Mouse (Mus musculus) large intestine, adult 2 months (tissue): ENCODE data around the gene Cnbd2. TPM values are rescaled to one million over a fixed set of nuclear protein-coding genes. Genes with fewer than 3 reads are reported as not detected.
"Not testable (repeated sequence)": the region's sequence is repeated elsewhere in the genome, so short reads cannot be mapped to it uniquely, and the experiment has no call there.

Experiments used
- DNase-seq: peaks from one replicate; pipeline ENCODE4 v3.0.0-alpha.2; 2012; ENCODE audit warnings: low read depth, low spot score
- WGBS: fragments of 180-500 bp; shearing (Covaris S2); methylation state at CpG from one replicate; pipeline ENCODE4 v1.1.7; 2018; 5-methylcytosine and 5-hydroxymethylcytosine counted together
- polyA plus RNA-seq: library from polyadenylated mRNA; depleted of rRNA; stranded (reverse); fragments of >200 nt; gene quantifications from 2 replicates; pipeline ENCODE4 v1.2.3, GENCODE M21; 2012

Cnbd2 gene
- polyA plus RNA-seq, 1 experiment, result 0.36 TPM

GRCm38 (mm10) chr2:156370896-156371295 is 58.8 kb downstream of the Cnbd2 start:
- 75% methylated on average over 7 of the region's 7 CpGs for WGBS
- DNase-seq, result no peak

GRCm38 (mm10) chr2:156376956-156377355 is 64.9 kb downstream of the Cnbd2 start:
- WGBS, result 78% methylated on average over 7 of the region's 7 CpGs
- DNase-seq, result no peak

GRCm38 (mm10) chr2:156379929-156380328 is 67.8 kb downstream of the Cnbd2 start:
- 78% methylated on average over 10 of the region's 10 CpGs for WGBS
- DNase-seq, result no peak

- no peak for DNase-seq
- 88% methylated on average over 4 of the region's 4 CpGs for WGBS
These were observed 69.3 kb downstream of the Cnbd2 start for GRCm38 (mm10) chr2:156381350-156381749.

- 4% methylated on average over 19 of the region's 63 CpGs for WGBS
- DNase-seq, result peak; percentile 54
These were observed 80.5 kb downstream of the Cnbd2 start for GRCm38 (mm10) chr2:156392461-156393154.

GRCm38 (mm10) chr2:156393155-156393828 is 81.2 kb downstream of the Cnbd2 start:
- no peak for DNase-seq
- WGBS, result 35% methylated on average over 5 of the region's 5 CpGs

- no peak for DNase-seq
These were observed 82.2 kb downstream of the Cnbd2 start for GRCm38 (mm10) chr2:156394282-156394681.

GRCm38 (mm10) chr2:156396096-156396495 is 84.0 kb downstream of the Cnbd2 start:
- 76% methylated on average over 2 of the region's 2 CpGs for WGBS
- DNase-seq, result no peak

More at GRCm38 (mm10) chr2:156394282-156394681, 82.2 kb downstream of the Cnbd2 start:
- 96% methylated on average over 4 of the region's 4 CpGs for WGBS

- no peak for DNase-seq
- WGBS, result 88% methylated on average over 7 of the region's 7 CpGs
These were observed 85.9 kb downstream of the Cnbd2 start for GRCm38 (mm10) chr2:156397988-156398387.

GRCm38 (mm10) chr2:156399485-156399884 is 87.4 kb downstream of the Cnbd2 start:
- WGBS, result 64% methylated on average over 1 of the region's 1 CpGs
- no peak for DNase-seq

- no peak for DNase-seq
- WGBS, result 7% methylated on average over 9 of the region's 9 CpGs
These were observed 89.2 kb downstream of the Cnbd2 start for GRCm38 (mm10) chr2:156401331-156401730.

- DNase-seq, result no peak
- 89% methylated on average over 3 of the region's 3 CpGs for WGBS
These were observed 89.9 kb downstream of the Cnbd2 start for GRCm38 (mm10) chr2:156402036-156402435.

- DNase-seq, result no peak
- 44% methylated on average over 3 of the region's 3 CpGs for WGBS
These were observed 94.9 kb downstream of the Cnbd2 start for GRCm38 (mm10) chr2:156406987-156407386.

- DNase-seq, result no peak
- WGBS, result 47% methylated on average over 8 of the region's 8 CpGs
These were observed 96.1 kb downstream of the Cnbd2 start for GRCm38 (mm10) chr2:156408168-156408567.

- DNase-seq, result not testable (repeated sequence)
- 76% methylated on average over 7 of the region's 7 CpGs for WGBS
These were observed 99.2 kb downstream of the Cnbd2 start for GRCm38 (mm10) chr2:156411348-156411747.

GRCm38 (mm10) chr2:156414996-156415395 is 102.9 kb downstream of the Cnbd2 start:
- no peak for DNase-seq

GRCm38 (mm10) chr2:156415674-156416073 is 103.6 kb downstream of the Cnbd2 start:
- WGBS, result 75% methylated on average over 5 of the region's 5 CpGs
- no peak for DNase-seq

More at GRCm38 (mm10) chr2:156414996-156415395, 102.9 kb downstream of the Cnbd2 start:
- 80% methylated on average over 2 of the region's 2 CpGs for WGBS

- no peak for DNase-seq
- 11% methylated on average over 1 of the region's 1 CpGs for WGBS
These were observed 105.1 kb downstream of the Cnbd2 start for GRCm38 (mm10) chr2:156417194-156417593.

- no peak for DNase-seq
- 77% methylated on average over 5 of the region's 5 CpGs for WGBS
These were observed 106.4 kb downstream of the Cnbd2 start for GRCm38 (mm10) chr2:156418467-156418866.

GRCm38 (mm10) chr2:156420327-156420693 is 108.2 kb downstream of the Cnbd2 start:
- 41% methylated on average over 14 of the region's 14 CpGs for WGBS
- no peak for DNase-seq
